Mouse (Mus musculus) stomach, embryonic 15.5 days (tissue): ENCODE measurements around the gene Ggnbp2. TPM values are rescaled to one million over a fixed set of nuclear protein-coding genes. Genes with fewer than 3 reads are reported as not detected.

Experiments
- ATAC-seq: fragments of 200-750 bp; cut with Nextera tagmentation; 2 replicates; pipeline ENCODE4 v1.8.0; 2017; ENCODE audit warnings: low read depth, moderate number of reproducible peaks, moderate TSS enrichment; ENCODE audit not compliant: insufficient read depth, low FRiP score
- H3K27ac ChIP-seq: fragments of 300-500 bp; sonication (generic); 2 replicates; pipeline ENCODE4 v1.5.1; 2015; ENCODE audit warnings: mild to moderate bottlenecking, inconsistent platforms
- H3K27me3 ChIP-seq: fragments of 300-500 bp; sonication (generic); replicated peaks from 2 replicates; pipeline ENCODE4 v1.6.1; 2015; ENCODE audit warnings: inconsistent platforms
- H3K36me3 ChIP-seq: fragments of 300-500 bp; sonication (generic); 2 replicates; pipeline ENCODE4 v1.6.1; 2015; ENCODE audit warnings: inconsistent platforms
- H3K4me1 ChIP-seq: fragments of 300-500 bp; sonication (generic); 2 replicates; pipeline ENCODE4 v1.6.1; 2015; ENCODE audit warnings: inconsistent platforms
- H3K4me2 ChIP-seq: fragments of 300-500 bp; sonication (generic); 2 replicates; pipeline ENCODE4 v1.6.1; 2015; ENCODE audit warnings: mild to moderate bottlenecking, inconsistent platforms
- H3K4me3 ChIP-seq: fragments of 300-500 bp; sonication (generic); replicated peaks from 2 replicates; pipeline ENCODE4 v1.5.1; 2015; ENCODE audit warnings: inconsistent platforms
- H3K9ac ChIP-seq: fragments of 300-500 bp; sonication (generic); 2 replicates; pipeline ENCODE4 v1.6.1; 2015; ENCODE audit warnings: inconsistent platforms
- H3K9me3 ChIP-seq: fragments of 300-500 bp; sonication (generic); 2 replicates; pipeline ENCODE4 v1.6.1; 2016; ENCODE audit warnings: inconsistent platforms
- WGBS: fragments of 180-500 bp; shearing (Covaris S2); methylation state at CpG from one replicate; pipeline ENCODE4 v1.1.7; 2015; 5-methylcytosine and 5-hydroxymethylcytosine counted together
- polyA plus RNA-seq: library from polyadenylated mRNA; unstranded; fragments of >200 nt; fragmentation: Nextera tagmentation; extraction: Ambion mirVana; gene quantifications from 2 replicates; pipeline ENCODE4 v1.2.1, GENCODE M21; 2015

Gene Ggnbp2
- polyA plus RNA-seq, 1 experiment from 2014 or later: 76.7 TPM

- ATAC-seq: no peak
- Histone ChIP-seq H3K27me3 (no peaks in the 10 kb centered on the region), H3K4me2 (no peak overlapping the region), H3K27ac (no peak overlapping the region), H3K4me1 (0 out of 2 replicates have a peak, but pooled peaks cover 3% of the 10 kb centered on the region), H3K9me3 (no peaks in the 10 kb centered on the region), H3K36me3 (0 out of 2 replicates have a peak, but pooled peaks cover 3% of the 10 kb centered on the region), H3K4me3 (no peak overlapping the region), H3K9ac (no peak overlapping the region)
- 85% methylated on average over 9 of the region's 9 CpGs for WGBS
Observed at GRCm38 (mm10) chr11:84821131-84821770, 49.4 kb downstream of the Ggnbp2 start.

- H3K27me3 ChIP-seq: no peaks in the 10 kb centered on the region
- 0 out of 2 replicates have a peak, but pooled peaks cover 3% of the 10 kb centered on the region for H3K4me1 ChIP-seq
- peak within 1 kb of the TSS; percentile 92 for H3K27ac ChIP-seq
- H3K9ac ChIP-seq: peak within 1 kb of the TSS; percentile 68
- no peaks in the 10 kb centered on the region for H3K9me3 ChIP-seq
- peak; percentile 81 for ATAC-seq
- peak within 1 kb of the TSS; percentile 97 for H3K4me2 ChIP-seq
- 0 out of 2 replicates have a peak, but pooled peaks cover 3% of the 10 kb centered on the region for H3K36me3 ChIP-seq
- under 1% methylated on average over 54 of the region's 55 CpGs for WGBS
- peak within 1 kb of the TSS; percentile 73 for H3K4me3 ChIP-seq
Observed at GRCm38 (mm10) chr11:84818961-84819692, 51.5 kb downstream of the Ggnbp2 start, which contains the start of gene Mrm1. Mrm1 (minus strand) TSS chr11:84819515.

- H3K27me3 ChIP-seq: no peaks in the 10 kb centered on the region
- H3K4me3 ChIP-seq: peak overlapping the region; percentile 73
- no peaks in the 10 kb centered on the region for H3K9me3 ChIP-seq
- peak overlapping the region; percentile 97 for H3K4me2 ChIP-seq
- peak overlapping the region; percentile 68 for H3K9ac ChIP-seq
- 0 out of 2 replicates have a peak, but pooled peaks cover 3% of the 10 kb centered on the region for H3K36me3 ChIP-seq
- ATAC-seq: peak; percentile 73
- peak overlapping the region; percentile 92 for H3K27ac ChIP-seq
- no peaks in the 10 kb centered on the region for H3K4me1 ChIP-seq
- under 1% methylated on average over 39 of the region's 39 CpGs for WGBS
Observed at GRCm38 (mm10) chr11:84818085-84818960, 52.3 kb downstream of the Ggnbp2 start.

- 79% methylated on average over 6 of the region's 6 CpGs for WGBS
- Histone ChIP-seq H3K27ac (no peak overlapping the region), H3K4me1 (no peaks in the 10 kb centered on the region), H3K9me3 (no peaks in the 10 kb centered on the region), H3K4me3 (no peak overlapping the region), H3K36me3 (0 out of 2 replicates have a peak, but pooled peaks cover under 1% of the 10 kb centered on the region), H3K9ac (no peak overlapping the region), H3K4me2 (no peak overlapping the region), H3K27me3 (no peaks in the 10 kb centered on the region)
- ATAC-seq: no peak
Observed at GRCm38 (mm10) chr11:84817362-84817761, 53.3 kb downstream of the Ggnbp2 start.

- ATAC-seq: no peak
- Histone ChIP-seq H3K4me2 (no peak overlapping the region), H3K9ac (no peak overlapping the region), H3K9me3 (no peaks in the 10 kb centered on the region), H3K27ac (no peak overlapping the region), H3K36me3 (no peaks in the 10 kb centered on the region), H3K27me3 (no peaks in the 10 kb centered on the region), H3K4me1 (no peaks in the 10 kb centered on the region), H3K4me3 (no peak overlapping the region)
- WGBS: 56% methylated on average over 13 of the region's 13 CpGs
Observed at GRCm38 (mm10) chr11:84813724-84814510, 56.7 kb downstream of the Ggnbp2 start.

GRCm38 (mm10) chr11:84804373-84804772, 66.2 kb downstream of the Ggnbp2 start:
- ATAC-seq: no peak
- no peaks in the 10 kb centered on the region for H3K27me3 ChIP-seq
- H3K27ac ChIP-seq: no peak overlapping the region
- H3K9me3 ChIP-seq: no peaks in the 10 kb centered on the region
- no peaks in the 10 kb centered on the region for H3K4me1 ChIP-seq
- no peak overlapping the region for H3K4me2 ChIP-seq
- H3K9ac ChIP-seq: no peak overlapping the region
- no peaks in the 10 kb centered on the region for H3K36me3 ChIP-seq
- WGBS: 90% methylated on average over 4 of the region's 4 CpGs
- H3K4me3 ChIP-seq: no peak overlapping the region

- WGBS: 21% methylated on average over 21 of the region's 21 CpGs
- H3K9ac ChIP-seq: no peak overlapping the region
Observed at GRCm38 (mm10) chr11:84797627-84798353, 72.8 kb downstream of the Ggnbp2 start.

GRCm38 (mm10) chr11:84797026-84797425, 73.6 kb downstream of the Ggnbp2 start:
- Histone ChIP-seq H3K4me2 (no peak overlapping the region), H3K4me1 (no peaks in the 10 kb centered on the region), H3K4me3 (no peak overlapping the region), H3K9me3 (no peaks in the 10 kb centered on the region), H3K36me3 (no peaks in the 10 kb centered on the region), H3K27me3 (0 out of 2 replicates have a peak, but pooled peaks cover 6% of the 10 kb centered on the region), H3K9ac (no peak overlapping the region), H3K27ac (no peak overlapping the region)
- no peak for ATAC-seq
- WGBS: 37% methylated on average over 10 of the region's 10 CpGs

More at GRCm38 (mm10) chr11:84797627-84798353, 72.8 kb downstream of the Ggnbp2 start:
- Histone ChIP-seq H3K4me1 (no peaks in the 10 kb centered on the region), H3K36me3 (no peaks in the 10 kb centered on the region), H3K9me3 (no peaks in the 10 kb centered on the region), H3K27me3 (0 out of 2 replicates have a peak, but pooled peaks cover 6% of the 10 kb centered on the region), H3K4me2 (no peak overlapping the region), H3K27ac (no peak overlapping the region), H3K4me3 (no peak overlapping the region)
- no peak for ATAC-seq

- no peaks in the 10 kb centered on the region for H3K36me3 ChIP-seq
- H3K27me3 ChIP-seq: 0 out of 2 replicates have a peak, but pooled peaks cover 6% of the 10 kb centered on the region
- no peak overlapping the region for H3K27ac ChIP-seq
- H3K4me3 ChIP-seq: no peak overlapping the region
- no peak overlapping the region for H3K9ac ChIP-seq
- peak; percentile 58; the same call in 1 of the 2 replicates for ATAC-seq
- WGBS: 8% methylated on average over 17 of the region's 17 CpGs
- H3K4me2 ChIP-seq: peak overlapping the region; percentile 44
- H3K4me1 ChIP-seq: no peaks in the 10 kb centered on the region
- no peaks in the 10 kb centered on the region for H3K9me3 ChIP-seq
Observed at GRCm38 (mm10) chr11:84794496-84795113, 76.0 kb downstream of the Ggnbp2 start.

GRCm38 (mm10) chr11:84793545-84793944, 77.1 kb downstream of the Ggnbp2 start:
- no peaks in the 10 kb centered on the region for H3K36me3 ChIP-seq
- H3K4me2 ChIP-seq: no peak overlapping the region
- 0 out of 2 replicates have a peak, but pooled peaks cover 6% of the 10 kb centered on the region for H3K27me3 ChIP-seq
- no peak overlapping the region for H3K27ac ChIP-seq
- no peak overlapping the region for H3K4me3 ChIP-seq
- H3K9me3 ChIP-seq: no peaks in the 10 kb centered on the region
- no peak overlapping the region for H3K9ac ChIP-seq
- no peaks in the 10 kb centered on the region for H3K4me1 ChIP-seq
- no peak for ATAC-seq
